Mouse (Mus musculus) neutrophil, adult 65 days (primary cell): ENCODE results near the gene Nthl1. TPM values are rescaled to one million over a fixed set of nuclear protein-coding genes. Genes with fewer than 3 reads are reported as not detected.

Experiments
- total RNA-seq: library from RNA; stranded (reverse); gene quantifications from 2 replicates; pipeline ENCODE4 v1.2.4, GENCODE M21; 2023

Nthl1 gene
- total RNA-seq, result 0.88 and 1.5 TPM in 2 replicates

GRCm38 (mm10) chr17:24632167-24632812 is at the start of gene Nthl1, which contains the start of gene Tsc2:
Gene Nthl1, plus strand, starts transcription at chr17:24632680.
Gene Tsc2, minus strand, starts transcription at chr17:24632630.

DNA sequence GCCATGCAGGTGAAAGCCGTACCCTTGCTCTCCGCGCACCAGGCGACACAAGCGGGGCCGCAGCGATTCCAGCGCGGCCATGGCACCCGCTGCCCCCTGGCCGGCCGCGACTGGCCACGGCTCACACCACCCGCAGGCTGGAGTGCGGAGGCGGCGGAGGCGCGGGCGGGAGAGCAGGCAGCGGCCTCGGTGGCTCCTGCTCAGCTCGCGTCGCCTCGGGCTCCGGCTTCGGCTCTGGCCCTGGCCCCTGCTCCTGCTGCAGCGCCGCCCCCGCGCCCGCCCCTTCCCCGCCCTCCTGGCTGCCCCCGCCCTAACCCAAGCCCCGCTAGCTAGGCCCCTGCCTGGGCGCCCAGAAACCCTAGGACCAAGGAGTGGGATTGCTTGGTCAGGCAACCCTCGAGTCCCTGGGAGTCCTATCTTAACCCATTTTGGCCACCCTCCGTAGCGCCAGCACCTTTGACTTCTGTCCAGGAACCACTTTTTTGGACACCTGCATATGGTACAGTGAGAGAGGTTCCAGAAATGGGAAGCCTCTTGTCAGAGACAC is 17.7 kb downstream of the Nthl1 start, which contains the start of gene Slc9a3r2:
Gene Slc9a3r2, minus strand, starts transcription at position 258 of the 547 bp plus-strand sequence.

DNA sequence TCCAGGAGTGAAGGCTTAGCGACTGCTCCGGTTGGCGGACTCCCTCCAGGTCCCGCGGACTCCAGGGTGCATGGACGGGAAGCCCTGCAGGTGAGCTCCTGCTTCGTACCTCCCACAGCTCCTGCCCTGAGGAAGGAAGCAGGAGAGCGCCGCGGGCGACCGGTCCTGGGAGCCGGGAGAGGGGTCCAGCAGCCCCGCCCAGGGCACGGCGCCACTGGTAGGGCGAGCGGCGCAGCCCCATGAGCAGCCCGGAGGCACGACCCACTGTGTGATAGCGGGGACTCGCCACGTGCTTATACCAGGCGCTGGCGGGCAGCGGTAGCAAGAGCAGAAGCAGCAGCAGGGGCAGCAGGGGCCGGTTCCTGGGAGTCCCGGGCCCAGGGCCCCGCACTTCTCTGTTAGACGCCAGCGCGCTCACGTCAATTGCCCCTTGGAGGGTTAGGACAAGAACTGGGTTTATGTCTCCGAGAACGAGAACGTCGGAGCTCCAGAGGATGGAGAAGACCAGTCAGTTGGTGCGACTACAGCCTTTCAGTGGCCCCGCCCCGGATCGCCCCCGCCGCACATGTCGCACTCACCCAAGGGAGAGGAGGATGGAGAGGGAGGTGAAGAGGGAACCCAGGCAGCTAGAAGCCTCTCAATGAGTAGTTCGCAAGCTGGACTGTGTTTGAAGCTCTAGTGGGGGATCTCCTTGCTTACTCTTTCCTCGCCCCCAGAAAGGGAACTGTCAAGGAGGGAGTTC is 25.7 kb downstream of the Nthl1 start, which contains the start of gene Npw:
Gene Npw, minus strand, starts transcription at position 441 of the 742 bp plus-strand sequence.

DNA sequence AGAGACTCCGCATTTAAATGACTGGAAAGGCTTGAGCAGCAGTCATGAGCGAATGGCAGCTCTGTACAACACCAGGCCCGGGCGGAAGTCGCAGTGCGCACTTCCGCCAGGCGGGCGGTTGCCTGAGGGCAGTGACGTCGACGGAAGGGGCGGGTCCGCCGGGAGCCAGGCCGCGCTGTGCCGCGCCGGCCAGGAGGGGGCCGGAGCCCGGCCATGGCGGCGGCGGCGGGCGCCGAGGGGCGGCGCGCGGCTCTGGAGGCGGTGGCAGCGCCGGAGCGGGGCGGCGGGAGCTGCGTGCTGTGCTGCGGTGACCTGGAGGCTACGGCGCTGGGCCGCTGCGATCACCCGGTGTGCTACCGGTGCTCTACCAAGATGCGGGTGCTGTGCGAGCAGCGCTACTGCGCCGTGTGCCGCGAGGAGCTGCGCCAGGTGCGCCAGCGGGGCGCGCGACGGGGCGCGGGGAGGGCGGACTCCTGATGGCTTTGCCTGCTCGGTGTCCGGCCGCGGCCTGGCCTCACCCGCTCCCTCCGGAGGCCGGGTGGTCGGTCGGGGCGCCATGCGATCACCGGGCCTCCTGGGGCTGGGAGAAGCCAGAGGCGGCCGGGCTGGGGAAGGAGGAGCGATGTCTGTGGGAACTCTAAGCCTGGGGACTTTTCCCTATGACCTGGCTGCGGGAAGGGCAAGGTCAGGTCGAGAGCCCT is 37.2 kb downstream of the Nthl1 start, which contains the start of gene Zfp598:
Gene Zfp598, plus strand, starts transcription at position 143 of the 701 bp plus-strand sequence.

Other genes starting within 250 kb of the Nthl1 start
- gene Rnps1, start 218.1 kb upstream of the Nthl1 start, total RNA-seq, result 61.1 and 89.8 TPM in 2 replicates
- gene Eci1, start 206.0 kb upstream of the Nthl1 start, total RNA-seq, result 9.7 and 10.9 TPM in 2 replicates
- 1.7 and 2.2 TPM in 2 replicates for gene Dnase1l2, start 189.6 kb upstream of the Nthl1 start, total RNA-seq
- gene E4f1, start 162.4 kb upstream of the Nthl1 start, total RNA-seq, result 40.1 and 46.7 TPM in 2 replicates
- 21.5 and 26.4 TPM in 2 replicates for gene Pgp, start 162.3 kb upstream of the Nthl1 start, total RNA-seq
- 0.98 TPM in 1 of 2 replicates, not detected in the other for gene Bricd5, start 158.8 kb upstream of the Nthl1 start, total RNA-seq
- 35.2 and 41.1 TPM in 2 replicates for gene Mlst8, start 153.6 kb upstream of the Nthl1 start, total RNA-seq
- not detected in 2 replicates for gene Caskin1, start 144.1 kb upstream of the Nthl1 start, total RNA-seq
- gene Traf7, start 104.7 kb upstream of the Nthl1 start, total RNA-seq, result 123 and 145 TPM in 2 replicates
- gene Rab26, start 98.5 kb upstream of the Nthl1 start, total RNA-seq, result 0.38 TPM in 1 of 2 replicates, not detected in the other
- gene Pkd1, start 82.8 kb upstream of the Nthl1 start, total RNA-seq, result 15.6 and 23.9 TPM in 2 replicates
- 41.1 and 43.3 TPM in 2 replicates for gene Tsc2, start 50 bp upstream of the Nthl1 start, total RNA-seq
- gene Slc9a3r2, start 17.6 kb downstream of the Nthl1 start, total RNA-seq, result 3.0 and 3.3 TPM in 2 replicates
- gene Npw, start 25.8 kb downstream of the Nthl1 start, total RNA-seq, result not detected in 2 replicates
- 21.0 and 25.1 TPM in 2 replicates for gene Zfp598, start 37.0 kb downstream of the Nthl1 start, total RNA-seq
- gene Syngr3, start 57.3 kb downstream of the Nthl1 start, total RNA-seq, result not detected in 2 replicates
- gene Gfer, start 63.5 kb downstream of the Nthl1 start, total RNA-seq, result 3.9 and 4.5 TPM in 2 replicates
- 0.57 and 1.5 TPM in 2 replicates for gene Noxo1, start 63.6 kb downstream of the Nthl1 start, total RNA-seq
- 9.5 and 12.4 TPM in 2 replicates for gene Tbl3, start 75.0 kb downstream of the Nthl1 start, total RNA-seq
- not detected in 2 replicates for gene Rnf151, start 85.4 kb downstream of the Nthl1 start, total RNA-seq
- gene Rps2, start 85.4 kb downstream of the Nthl1 start, total RNA-seq, result 399 and 442 TPM in 2 replicates
- gene Ndufb10, start 91.8 kb downstream of the Nthl1 start, total RNA-seq, result 61.5 and 73.8 TPM in 2 replicates
- gene Rpl3l, start 95.1 kb downstream of the Nthl1 start, total RNA-seq, result 1.9 and 2.1 TPM in 2 replicates
- 1,300 and 1,322 TPM in 2 replicates for gene Msrb1, start 104.0 kb downstream of the Nthl1 start, total RNA-seq
- 0.51 and 0.70 TPM in 2 replicates for gene Hs3st6, start 120.3 kb downstream of the Nthl1 start, total RNA-seq
- gene Meiob, start 171.6 kb downstream of the Nthl1 start, total RNA-seq, result not detected in 2 replicates
- gene Hagh, start 207.5 kb downstream of the Nthl1 start, total RNA-seq, result 34.8 and 35.3 TPM in 2 replicates
- 1.5 and 2.2 TPM in 2 replicates for gene Fahd1, start 217.7 kb downstream of the Nthl1 start, total RNA-seq
- gene Igfals, start 233.3 kb downstream of the Nthl1 start, total RNA-seq, result 0.32 and 0.36 TPM in 2 replicates